Mouse (Mus musculus) cerebellum, adult 9-10 months (tissue): ENCODE data around the gene Megf6.

ENCODE experiments used
- DNase-seq: peaks from one replicate; pipeline ENCODE4 v3.0.0; 2022

Gene Megf6

DNA sequence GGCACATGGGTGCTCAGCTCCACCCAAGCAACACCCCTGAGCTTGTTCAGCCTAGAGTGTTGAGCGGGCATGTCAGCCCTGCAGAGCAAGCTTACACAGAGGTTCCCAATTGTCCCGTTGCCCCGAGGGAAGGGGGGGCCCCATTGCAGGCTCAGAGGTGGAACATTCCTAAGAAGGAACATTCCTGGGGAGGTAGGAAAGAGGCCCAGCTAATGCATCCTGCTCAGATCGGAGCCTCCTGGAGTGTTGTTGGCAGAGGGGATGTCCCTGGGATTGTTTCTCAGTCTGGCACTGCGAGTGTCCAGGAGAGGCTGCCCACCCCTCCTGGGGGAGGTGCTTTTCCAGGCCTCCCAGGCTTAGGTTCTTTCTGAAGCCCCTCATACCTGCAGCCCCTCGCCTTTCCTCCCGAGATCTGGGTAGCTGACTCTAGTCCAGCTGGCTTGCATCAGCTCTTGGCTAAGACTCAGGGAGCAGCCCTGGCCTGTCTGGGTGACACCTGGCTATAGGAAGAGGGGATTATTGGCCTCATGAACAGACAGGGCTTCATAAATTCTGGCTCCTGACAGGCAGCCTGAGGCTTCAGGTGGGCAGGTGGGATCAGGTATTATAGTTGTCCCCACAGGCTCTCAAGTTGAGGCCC is 47.3 kb downstream of the Megf6 start:
- DNase-seq: peak; percentile 61

DNA sequence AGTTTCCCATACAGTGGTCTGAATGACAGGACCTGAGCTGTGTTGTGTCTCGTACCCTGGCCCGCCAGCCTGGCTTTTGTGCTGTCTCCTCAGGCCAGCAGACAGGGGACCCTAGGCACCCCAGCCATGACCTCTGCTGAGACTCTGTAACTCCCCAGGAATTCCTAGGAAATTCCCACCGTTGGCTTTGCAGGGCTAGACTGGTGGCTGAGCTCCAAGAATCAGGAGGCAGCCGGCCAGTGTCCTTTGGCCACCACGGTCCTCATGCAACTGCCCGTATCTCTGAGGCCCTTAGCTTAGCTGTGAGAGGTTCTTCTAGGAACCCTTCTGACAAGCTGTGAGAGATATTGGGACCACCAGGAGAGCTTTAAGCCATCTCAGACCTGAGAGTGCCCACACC is 52.2 kb downstream of the Megf6 start:
- DNase-seq: no peak

- DNase-seq: no peak
These were observed 53.9 kb downstream of the Megf6 start for GRCm38 (mm10) chr4:154224267-154224969.

DNA sequence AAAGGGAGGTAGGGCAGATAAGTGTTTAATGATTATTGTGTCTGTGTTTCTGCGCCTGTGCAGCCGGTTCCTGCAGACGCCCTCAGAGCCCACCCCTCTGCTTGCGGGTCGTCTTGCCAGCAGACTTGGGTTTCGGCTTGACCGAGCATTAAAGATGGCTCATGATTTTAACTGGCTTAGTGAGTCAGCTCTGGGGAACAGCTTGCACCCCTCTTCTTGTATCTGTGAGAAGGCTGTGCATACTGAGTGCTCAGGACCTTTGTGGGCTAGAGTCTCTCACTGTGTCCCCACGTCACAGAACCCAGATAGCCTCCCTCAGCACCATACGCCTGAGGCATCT is 54.4 kb downstream of the Megf6 start:
- no peak for DNase-seq

DNA sequence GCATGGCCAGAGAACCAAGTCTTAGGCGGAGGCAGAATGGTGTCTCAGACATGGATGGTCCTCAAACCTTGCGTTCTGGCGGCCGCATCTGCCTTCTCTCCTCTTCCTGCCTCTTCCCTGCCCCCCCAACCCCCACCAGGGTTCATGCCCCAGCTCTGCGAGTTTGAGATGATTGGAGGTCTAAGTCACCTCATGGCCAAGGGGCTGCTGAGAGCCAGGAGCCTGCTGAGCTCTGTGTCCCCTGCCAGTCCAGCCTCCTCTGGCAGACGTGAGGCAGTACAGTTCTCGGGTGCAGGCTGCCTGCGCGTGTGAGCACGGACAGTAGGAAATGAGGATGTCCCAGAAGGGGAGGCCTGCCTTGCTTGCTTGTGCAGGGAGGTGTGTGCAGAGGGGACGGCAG is 56.1 kb downstream of the Megf6 start:
- no peak for DNase-seq

- DNase-seq: no peak
These were observed 57.8 kb downstream of the Megf6 start for GRCm38 (mm10) chr4:154228336-154228735.

DNA sequence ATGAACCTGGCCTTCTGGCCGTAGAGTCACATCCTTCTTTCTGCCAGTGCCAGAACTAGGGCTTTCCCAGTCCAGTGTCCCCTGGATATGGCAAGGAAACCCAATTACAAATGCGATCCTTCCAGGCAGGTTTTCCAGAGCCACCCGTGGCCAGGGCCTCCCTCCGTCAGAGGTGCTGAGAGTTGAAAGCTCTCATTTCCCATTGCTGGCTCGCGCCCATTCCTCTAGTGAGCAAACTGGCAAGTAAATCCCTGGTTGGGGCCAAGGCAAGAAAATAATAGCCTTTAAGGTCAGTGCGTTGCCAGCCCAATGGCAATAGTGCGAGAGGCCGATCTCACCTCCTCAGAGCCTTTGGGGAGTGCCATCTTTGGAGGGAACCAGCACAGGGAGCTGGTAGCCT is 59.0 kb downstream of the Megf6 start:
- no peak for DNase-seq

DNA sequence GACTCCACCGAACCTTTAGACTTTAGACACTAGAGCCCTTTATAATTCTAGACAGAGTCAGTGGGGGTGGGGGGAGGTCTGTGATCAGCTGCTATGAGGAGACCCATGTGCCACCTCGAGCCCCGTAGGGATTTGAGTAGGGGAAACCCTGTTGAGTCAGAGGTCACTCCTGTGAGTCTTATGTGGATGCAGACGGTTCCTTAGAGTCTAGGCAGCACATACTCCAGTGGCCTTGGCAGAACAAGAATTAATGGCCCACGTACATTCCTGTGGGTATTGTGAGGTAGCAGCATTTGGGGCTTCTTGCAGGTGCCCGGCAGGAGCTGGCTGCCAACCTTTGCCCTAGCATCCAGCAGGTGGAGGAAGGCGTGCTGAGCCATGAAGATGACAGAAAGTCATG is 60.9 kb downstream of the Megf6 start:
- DNase-seq: no peak

DNA sequence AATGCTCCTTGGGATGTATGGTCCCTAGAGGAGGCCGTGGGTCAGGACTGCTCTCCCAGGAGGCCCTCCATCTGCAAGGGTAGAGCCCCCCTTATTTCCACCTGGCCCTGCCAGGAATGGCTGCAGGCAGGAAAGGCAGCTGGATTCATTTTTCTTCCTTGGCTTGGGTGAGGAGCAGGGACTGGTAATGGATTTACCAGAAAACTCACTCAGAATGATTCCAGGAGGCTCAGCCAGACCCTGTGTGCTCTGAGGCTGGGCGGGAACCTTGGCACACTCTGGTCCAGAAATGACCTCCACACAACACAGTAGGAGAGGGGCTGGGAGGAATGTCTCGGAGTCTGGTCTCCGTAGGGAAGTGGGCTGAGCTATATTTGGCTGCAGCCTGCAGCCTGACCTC is 61.8 kb downstream of the Megf6 start:
- no peak for DNase-seq

- no peak for DNase-seq
These were observed 65.5 kb downstream of the Megf6 start for GRCm38 (mm10) chr4:154236001-154236400.

DNA sequence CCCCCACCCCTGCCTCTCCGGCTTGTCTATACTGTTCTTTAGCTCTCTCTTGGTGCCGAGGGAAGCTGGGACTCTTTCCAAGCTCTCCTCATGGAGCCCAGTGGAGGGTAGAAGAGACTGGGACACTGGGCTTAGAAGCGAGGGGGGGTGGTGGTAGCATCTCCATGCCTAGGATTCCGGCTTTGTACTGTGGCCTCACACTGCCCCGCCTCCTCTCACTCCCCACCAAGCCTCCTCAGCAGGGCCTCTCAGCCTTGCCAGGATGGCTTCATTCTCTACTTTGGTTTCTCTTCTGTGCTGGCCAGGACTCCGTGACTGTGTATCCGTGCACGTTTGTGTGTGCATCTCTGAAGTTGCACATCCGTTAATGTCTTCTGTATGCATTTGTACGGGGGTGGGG is 66.4 kb downstream of the Megf6 start:
- no peak for DNase-seq

- DNase-seq: no peak
These were observed 66.8 kb downstream of the Megf6 start for GRCm38 (mm10) chr4:154237306-154237705.

GRCm38 (mm10) chr4:154239199-154239598 is 68.7 kb downstream of the Megf6 start:
- no peak for DNase-seq

GRCm38 (mm10) chr4:154240608-154241007 is 70.1 kb downstream of the Megf6 start:
- DNase-seq: no peak

DNA sequence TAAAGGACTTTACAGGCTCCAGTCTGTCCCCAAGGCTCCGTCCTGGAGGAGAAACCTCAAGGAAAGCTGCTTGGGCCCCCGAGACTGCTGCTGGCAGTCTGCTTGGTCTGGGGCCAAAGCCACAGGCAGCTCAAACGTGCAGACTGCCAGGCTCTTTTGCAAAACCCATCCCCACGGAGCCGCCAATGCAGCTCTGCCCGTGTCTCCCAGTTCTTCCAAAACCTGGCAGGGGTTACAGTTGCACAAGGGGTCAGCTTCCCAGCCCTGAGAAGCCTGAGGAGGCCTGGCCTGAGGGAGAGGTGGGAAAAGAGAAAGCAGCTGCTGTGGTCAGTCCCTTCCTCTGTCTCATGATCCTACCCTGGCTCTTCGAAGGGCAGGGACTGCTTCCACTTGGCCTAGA is 74.8 kb downstream of the Megf6 start:
- DNase-seq: no peak

DNA sequence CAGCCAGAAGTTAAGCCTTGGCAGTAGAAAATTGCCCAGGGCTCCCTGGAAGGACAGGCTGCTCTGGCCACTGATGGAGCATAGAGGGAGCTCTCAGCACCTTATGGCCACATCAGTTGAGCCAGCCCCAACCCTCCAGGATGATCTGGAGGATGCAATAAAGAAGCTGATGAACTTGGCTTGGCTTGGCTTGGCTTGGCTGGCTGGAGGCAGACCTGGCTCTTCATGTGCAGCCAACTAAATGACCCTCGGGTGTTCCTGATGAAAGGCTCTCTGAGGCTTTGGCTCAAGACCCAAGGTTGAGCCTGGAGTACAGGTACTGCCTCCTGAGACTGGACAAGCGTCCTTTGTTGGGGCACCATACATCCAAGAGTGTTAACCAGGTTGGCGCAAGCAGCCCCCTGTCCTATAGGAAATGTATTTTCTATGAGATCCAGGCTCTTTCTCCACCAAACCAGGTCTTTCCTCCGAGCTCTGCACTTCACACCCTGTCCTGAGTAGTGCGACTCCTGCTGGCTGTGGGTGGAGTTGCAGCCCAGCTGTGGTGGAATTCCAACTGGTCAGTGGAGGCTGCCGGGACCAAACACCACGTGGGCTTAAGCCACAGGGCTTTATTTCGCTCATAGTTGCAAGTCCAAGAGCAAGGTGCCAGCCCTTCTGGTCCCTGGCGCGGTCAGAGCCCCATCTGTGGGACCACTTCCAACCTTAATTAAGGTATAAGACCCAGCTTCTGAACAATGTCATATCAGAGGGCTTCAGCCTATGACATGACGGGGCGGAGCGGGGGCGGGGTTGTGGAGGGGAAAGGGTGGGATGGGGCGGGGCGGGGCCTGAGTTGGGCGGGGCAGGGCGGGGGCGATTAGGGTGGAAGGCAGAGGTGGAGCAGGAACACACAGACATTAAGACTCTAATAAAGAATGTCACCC is 75.8 kb downstream of the Megf6 start:
- peak; percentile 67 for DNase-seq

- DNase-seq: no peak
These were observed 76.9 kb downstream of the Megf6 start for GRCm38 (mm10) chr4:154247207-154248091.

GRCm38 (mm10) chr4:154248092-154248805 is 77.7 kb downstream of the Megf6 start:
- no peak for DNase-seq

- DNase-seq: no peak
These were observed 78.8 kb downstream of the Megf6 start for GRCm38 (mm10) chr4:154249316-154249715.

- DNase-seq: no peak
These were observed 82.2 kb downstream of the Megf6 start for GRCm38 (mm10) chr4:154252537-154253255.

- no peak for DNase-seq
These were observed 90.2 kb downstream of the Megf6 start for GRCm38 (mm10) chr4:154260755-154261154.
